Mouse (Mus musculus): ENCODE measurements at regions not wholly inside any gene's neighbourhood (a gene's known extent, or its start where the extent isn't known, plus 50 kb on each side); places are given as distances from the start of the nearest gene placed in this dataset.

DNA sequence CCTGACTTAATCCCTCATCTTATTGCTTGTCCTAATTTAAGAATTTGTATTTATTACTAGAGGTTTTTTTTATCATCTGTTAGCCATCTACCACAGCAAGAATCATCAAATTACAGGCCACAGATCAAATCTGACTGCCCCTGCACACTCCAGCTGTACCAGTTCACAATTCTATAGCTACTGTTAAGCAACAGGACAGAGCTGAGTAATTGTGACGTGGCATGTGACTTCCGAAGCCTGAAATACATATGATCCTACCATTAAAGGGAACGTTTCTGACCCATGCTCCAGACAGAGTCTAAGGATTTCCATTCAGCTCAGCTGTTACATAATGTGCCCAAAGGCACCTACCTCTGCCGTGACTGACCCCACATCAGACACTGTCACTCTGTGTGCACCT lies 74.0 kb upstream of the Mboat1 start:
- 56% methylated on average over 4 of the region's 4 CpGs for WGBS
- Histone ChIP-seq H3K36me3 (no peaks in the 10 kb centered on the region), H3K4me3 (no peak overlapping the region), H3K4me1 (no peaks in the 10 kb centered on the region), H3K9me3 (no peaks in the 10 kb centered on the region), H3K4me2 (no peak overlapping the region), H3K9ac (no peak overlapping the region), H3K27ac (no peak overlapping the region), H3K27me3 (no peaks in the 10 kb centered on the region)
- ATAC-seq (ENCODE audit: insufficient number of reproducible peaks, low FRiP score, low TSS enrichment, low read depth): no peak

DNA sequence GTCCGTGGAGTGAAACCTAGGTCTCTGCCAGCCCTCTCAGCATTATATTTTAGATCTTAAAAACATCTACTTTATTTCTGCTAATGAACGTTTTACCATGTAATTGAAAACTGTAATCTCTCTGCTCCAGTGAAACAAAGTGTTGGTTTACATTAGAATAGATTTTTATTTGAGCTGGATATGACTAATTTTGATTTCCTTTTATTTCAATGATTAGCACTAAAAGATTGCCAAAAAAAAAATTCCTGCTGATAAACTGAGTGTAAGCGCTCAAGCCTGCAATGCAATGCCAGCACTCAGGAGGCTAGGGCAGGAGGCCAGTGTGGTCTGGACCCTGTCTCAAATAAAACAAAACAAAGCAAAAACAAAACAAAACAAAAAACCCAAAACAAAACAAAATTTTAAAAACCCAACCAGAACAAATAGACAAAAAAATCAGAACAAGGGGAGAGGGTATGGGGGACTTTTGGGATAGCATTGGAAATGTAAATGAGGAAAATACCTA lies 69.3 kb upstream of the E2f3 start:
- H3K36me3 ChIP-seq: no peaks in the 10 kb centered on the region
- no peak overlapping the region for H3K9ac ChIP-seq
- H3K27ac ChIP-seq: no peak overlapping the region
- H3K9me3 ChIP-seq: no peaks in the 10 kb centered on the region
- WGBS: 74% methylated on average over 3 of the region's 3 CpGs
- no peak overlapping the region for H3K4me3 ChIP-seq
- no peak for ATAC-seq (ENCODE audit: insufficient number of reproducible peaks, low FRiP score, low TSS enrichment, low read depth)
- H3K27me3 ChIP-seq: no peaks in the 10 kb centered on the region
- no peaks in the 10 kb centered on the region for H3K4me1 ChIP-seq
- H3K4me2 ChIP-seq: no peak overlapping the region

DNA sequence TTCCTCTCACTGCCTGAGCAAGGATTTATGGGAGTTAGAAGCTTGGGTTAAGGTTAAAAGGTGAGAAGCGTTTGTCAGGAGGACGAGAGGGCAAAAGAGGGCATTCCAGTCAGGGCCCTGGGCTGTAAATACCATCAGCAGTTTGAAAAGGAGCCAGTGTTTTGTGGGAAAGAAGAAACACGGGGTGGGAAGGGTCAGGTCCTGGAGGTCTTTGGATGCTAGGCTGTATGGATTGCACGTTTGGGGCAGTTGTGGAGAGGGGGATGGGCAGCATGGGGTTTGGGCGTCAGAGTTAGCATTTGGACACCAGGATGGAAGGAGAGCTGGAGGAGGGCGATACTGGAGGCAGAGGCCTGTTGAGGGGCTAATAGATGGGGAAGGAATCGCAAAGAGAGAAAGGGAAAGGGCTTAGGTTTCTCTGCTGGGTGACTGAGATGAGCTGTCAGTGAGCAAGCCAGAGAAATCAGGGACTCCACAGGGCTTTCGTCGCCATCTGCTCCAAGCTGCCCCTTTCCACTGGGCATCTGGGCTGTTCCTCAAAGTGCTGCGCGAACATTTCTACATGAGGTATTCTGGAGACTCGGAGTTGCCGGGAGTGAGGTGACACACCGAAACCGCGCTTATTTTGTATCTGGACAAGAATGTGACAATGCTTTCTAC lies 66.2 kb upstream of the E2f3 start:
- Histone ChIP-seq H3K27ac (no peak overlapping the region), H3K4me2 (no peak overlapping the region)

DNA sequence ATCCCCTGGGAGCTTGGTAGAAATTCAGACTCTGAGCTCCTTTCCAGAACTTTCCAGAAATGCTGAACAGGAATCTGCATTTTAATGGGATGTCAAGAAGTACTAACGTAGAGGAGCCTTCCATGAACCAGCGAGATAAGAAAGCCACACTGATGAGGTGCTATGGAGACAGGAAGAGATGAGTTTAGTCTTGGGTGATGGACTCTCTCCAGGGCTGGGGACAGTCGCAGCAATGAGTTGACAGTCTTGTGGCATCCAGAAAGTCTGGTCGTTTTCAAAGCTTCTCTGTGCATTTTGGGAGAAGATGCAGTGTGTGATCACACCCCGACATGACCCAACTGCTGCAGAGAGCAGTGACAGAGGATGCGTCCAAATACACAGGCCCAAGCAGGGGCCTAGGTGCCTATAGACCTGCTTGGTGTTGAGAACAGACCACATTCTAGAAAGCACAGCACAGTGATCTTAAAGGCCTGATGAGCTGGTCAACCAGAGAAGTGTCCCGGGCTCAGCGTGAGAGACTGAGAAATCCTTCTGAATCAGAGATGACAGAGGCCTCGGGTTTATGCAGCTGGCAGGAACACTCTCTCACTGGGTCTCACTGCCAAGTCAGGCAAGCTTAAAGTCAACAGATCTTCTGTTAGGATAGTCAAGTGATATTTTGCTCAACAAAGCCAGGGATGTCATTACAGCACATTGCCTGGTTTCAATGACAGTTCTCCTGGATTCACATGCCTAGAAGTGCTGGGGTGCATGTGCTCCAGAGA lies 65.1 kb upstream of the E2f3 start:
- H3K27me3 ChIP-seq: no peaks in the 10 kb centered on the region
- H3K4me1 ChIP-seq: no peaks in the 10 kb centered on the region
- no peaks in the 10 kb centered on the region for H3K36me3 ChIP-seq
- H3K4me2 ChIP-seq: no peak overlapping the region
- 79% methylated on average over 9 of the region's 9 CpGs for WGBS
- no peak for ATAC-seq (ENCODE audit: insufficient number of reproducible peaks, low FRiP score, low TSS enrichment, low read depth)
- H3K9ac ChIP-seq: no peak overlapping the region
- no peak overlapping the region for H3K27ac ChIP-seq
- no peak overlapping the region for H3K4me3 ChIP-seq
- no peaks in the 10 kb centered on the region for H3K9me3 ChIP-seq

More for the DNA sequence above, 66.2 kb upstream of the E2f3 start:
- Histone ChIP-seq H3K4me3 (no peak overlapping the region), H3K9ac (no peak overlapping the region), H3K4me1 (no peaks in the 10 kb centered on the region), H3K9me3 (no peaks in the 10 kb centered on the region), H3K27me3 (no peaks in the 10 kb centered on the region), H3K36me3 (no peaks in the 10 kb centered on the region)
- ATAC-seq (ENCODE audit: insufficient number of reproducible peaks, low FRiP score, low TSS enrichment, low read depth): no peak
- 52% methylated on average over 16 of the region's 16 CpGs for WGBS

DNA sequence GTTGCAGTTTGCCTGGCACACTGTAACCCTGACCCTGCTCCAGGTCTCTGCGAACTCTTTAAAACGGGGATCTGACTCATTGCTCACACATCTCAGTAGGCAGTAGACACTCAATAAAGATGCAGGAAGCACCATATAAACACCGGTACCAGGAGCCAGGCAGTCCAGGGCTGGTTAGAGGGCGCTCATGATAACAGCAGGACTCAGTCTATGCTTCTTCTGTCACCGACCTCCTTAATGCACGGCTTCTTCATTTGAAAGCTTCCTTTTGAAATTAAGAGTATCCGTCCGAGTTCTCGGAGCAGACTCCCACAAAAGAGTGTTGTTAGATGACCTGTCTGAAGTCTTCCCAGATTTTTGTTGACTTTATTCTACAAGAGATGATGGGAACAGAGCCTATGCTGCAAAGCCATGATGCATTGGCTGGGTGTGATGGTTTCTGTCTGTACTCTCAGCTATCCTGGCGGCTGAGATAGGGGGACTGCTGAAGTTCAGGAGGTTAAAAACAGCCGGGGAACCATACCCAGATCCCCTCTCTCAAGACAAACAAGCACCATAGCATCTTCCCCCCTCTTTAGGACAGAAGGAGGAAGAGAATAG lies 62.5 kb upstream of the E2f3 start:
- Histone ChIP-seq H3K9me3 (no peaks in the 10 kb centered on the region), H3K36me3 (no peaks in the 10 kb centered on the region), H3K27me3 (no peaks in the 10 kb centered on the region), H3K4me3 (no peak overlapping the region), H3K4me1 (no peaks in the 10 kb centered on the region), H3K9ac (no peak overlapping the region), H3K4me2 (no peak overlapping the region), H3K27ac (no peak overlapping the region)
- 69% methylated on average over 11 of the region's 11 CpGs for WGBS
- ATAC-seq (ENCODE audit: insufficient number of reproducible peaks, low FRiP score, low TSS enrichment, low read depth): no peak

DNA sequence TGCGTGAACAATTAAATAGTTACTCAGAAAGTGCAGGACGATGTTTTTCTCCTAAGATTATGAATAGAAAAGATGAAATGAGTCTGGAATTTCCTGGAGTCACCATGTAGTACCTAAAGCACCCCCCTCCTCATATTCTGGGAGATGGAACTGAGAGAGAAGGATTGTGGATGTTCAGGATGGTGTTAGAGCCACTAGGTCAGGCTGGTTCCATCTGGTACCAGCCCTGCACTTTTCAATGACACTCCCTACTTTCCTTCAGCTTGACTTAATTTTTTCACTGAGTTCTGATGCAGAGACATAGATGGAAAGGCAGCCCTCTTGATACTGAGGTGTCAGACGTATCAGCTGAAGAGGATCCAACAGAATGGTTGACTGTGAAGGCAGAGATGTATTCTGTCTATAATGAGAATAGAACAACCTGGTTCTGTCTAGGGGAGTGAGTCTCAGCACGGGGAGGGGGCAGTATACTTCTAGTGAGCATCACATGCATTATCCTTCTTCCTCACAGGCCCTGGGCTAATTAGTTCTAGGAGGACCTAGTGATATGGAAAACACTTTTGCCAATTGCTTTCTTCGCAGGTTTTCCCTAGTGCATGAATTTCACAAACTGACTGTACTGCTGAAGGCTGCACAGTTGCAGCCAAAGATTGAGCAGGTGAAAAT lies 60.8 kb upstream of the E2f3 start:
- ATAC-seq (ENCODE audit: insufficient number of reproducible peaks, low FRiP score, low TSS enrichment, low read depth): no peak

DNA sequence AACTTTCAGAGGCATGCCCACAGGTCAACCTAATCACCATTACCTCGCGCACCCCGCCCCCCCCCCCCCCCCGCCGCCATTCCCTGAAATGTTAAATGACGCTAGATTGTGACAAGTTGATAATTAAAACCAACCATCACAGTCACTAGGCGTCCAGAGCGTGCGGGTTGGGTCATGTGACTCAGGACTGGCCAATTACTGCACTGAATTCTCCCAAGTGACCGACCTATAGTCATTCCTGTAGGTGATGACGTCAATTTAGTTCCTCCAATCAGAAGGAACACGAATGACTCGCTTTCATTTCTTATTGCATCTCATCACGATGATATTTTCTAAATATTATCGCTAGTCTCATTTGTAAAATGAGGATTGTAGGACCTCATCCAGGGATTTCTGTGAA lies 60.2 kb upstream of the E2f3 start:
- H3K9ac ChIP-seq: no peak overlapping the region
- no peaks in the 10 kb centered on the region for H3K9me3 ChIP-seq
- no peaks in the 10 kb centered on the region for H3K4me1 ChIP-seq
- H3K4me3 ChIP-seq: no peak overlapping the region
- no peak for ATAC-seq (ENCODE audit: insufficient number of reproducible peaks, low FRiP score, low TSS enrichment, low read depth)
- H3K27ac ChIP-seq: no peak overlapping the region
- no peaks in the 10 kb centered on the region for H3K36me3 ChIP-seq
- no peaks in the 10 kb centered on the region for H3K27me3 ChIP-seq
- 59% methylated on average over 15 of the region's 15 CpGs for WGBS
- no peak overlapping the region for H3K4me2 ChIP-seq

More for the DNA sequence above, 60.8 kb upstream of the E2f3 start:
- Histone ChIP-seq H3K4me1 (no peaks in the 10 kb centered on the region), H3K27me3 (no peaks in the 10 kb centered on the region), H3K4me3 (no peak overlapping the region), H3K9me3 (no peaks in the 10 kb centered on the region), H3K4me2 (no peak overlapping the region), H3K27ac (no peak overlapping the region), H3K9ac (no peak overlapping the region), H3K36me3 (no peaks in the 10 kb centered on the region)
- WGBS: 84% methylated on average over 5 of the region's 5 CpGs

DNA sequence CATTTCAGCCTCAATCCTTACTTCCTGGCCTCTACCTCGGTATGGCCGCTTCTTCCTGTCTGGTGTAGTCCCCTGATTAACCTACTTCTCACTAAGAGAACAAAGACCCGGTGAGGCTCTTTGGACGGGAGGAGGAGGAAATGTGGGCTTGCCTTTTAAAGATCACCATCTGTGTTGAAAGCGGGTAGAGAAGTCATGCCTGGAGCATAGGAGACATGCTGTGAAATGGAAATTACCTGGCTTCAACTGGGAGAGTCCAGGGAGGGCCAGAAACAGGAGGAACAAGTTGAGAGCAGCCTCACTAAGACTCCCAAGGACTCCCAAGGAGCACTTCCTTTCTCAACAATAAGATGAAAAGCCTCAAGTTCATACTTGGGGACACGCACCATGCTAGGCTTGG lies 59.4 kb upstream of the E2f3 start:
- no peak for ATAC-seq (ENCODE audit: insufficient number of reproducible peaks, low FRiP score, low TSS enrichment, low read depth)
- no peak overlapping the region for H3K9ac ChIP-seq
- no peak overlapping the region for H3K4me2 ChIP-seq
- H3K36me3 ChIP-seq: no peaks in the 10 kb centered on the region
- WGBS: 72% methylated on average over 6 of the region's 6 CpGs
- H3K9me3 ChIP-seq: no peaks in the 10 kb centered on the region
- no peak overlapping the region for H3K27ac ChIP-seq
- no peaks in the 10 kb centered on the region for H3K4me1 ChIP-seq
- no peak overlapping the region for H3K4me3 ChIP-seq
- no peaks in the 10 kb centered on the region for H3K27me3 ChIP-seq

DNA sequence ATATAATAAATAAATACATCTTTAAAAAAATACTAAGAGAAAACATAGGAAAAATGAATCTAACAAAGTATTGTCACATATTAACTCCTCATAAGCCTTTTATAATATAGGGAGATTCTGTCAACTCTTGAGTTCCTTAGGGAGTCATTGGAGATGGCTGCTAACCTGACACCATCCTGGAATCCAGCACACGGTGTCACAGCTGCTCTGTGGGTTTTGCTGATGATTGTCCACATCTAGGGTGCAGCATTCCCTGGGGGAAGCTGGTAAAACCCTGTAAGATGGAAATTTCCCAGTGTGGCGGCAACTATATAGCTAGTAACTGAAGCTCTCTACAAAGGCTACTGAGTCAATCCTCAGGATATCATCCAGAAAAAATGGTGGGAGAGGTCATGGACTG lies 58.9 kb upstream of the E2f3 start:
- Histone ChIP-seq H3K9ac (no peak overlapping the region), H3K9me3 (no peaks in the 10 kb centered on the region), H3K27me3 (no peaks in the 10 kb centered on the region), H3K27ac (no peak overlapping the region), H3K4me3 (no peak overlapping the region), H3K4me1 (no peaks in the 10 kb centered on the region), H3K4me2 (no peak overlapping the region), H3K36me3 (no peaks in the 10 kb centered on the region)
- 75% methylated on average over 2 of the region's 2 CpGs for WGBS
- no peak for ATAC-seq (ENCODE audit: insufficient number of reproducible peaks, low FRiP score, low TSS enrichment, low read depth)

DNA sequence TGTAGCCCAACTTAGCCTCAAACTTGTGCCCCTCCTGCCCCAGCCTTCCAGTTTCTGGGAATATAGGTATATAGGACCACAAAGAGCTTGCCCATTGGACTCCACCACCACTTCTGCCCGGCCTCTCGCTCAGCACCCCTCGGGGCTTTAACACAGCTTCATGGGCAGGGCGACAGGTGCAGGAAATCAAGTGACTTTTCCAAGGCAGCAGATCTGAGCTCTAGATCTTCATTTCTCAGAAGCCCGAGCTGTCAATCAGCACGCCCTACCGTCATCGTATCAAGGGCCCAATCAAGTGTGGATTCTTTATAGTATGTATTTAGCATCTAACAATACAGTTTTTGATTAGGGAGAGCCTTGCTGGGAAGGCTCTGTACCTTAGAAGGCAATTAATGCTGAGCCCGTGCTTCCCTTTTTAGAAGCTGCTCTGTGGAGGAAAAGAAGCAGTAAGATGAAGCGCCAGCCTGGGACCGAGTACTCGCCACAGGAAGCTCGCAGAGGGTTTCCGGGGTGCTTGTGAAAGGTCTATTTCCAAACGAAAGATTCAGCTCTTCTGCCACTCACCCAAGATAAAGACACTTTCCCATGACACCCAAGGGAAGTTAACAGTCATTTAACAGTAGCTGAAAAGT lies 56.9 kb upstream of the E2f3 start:
- Histone ChIP-seq H3K9ac (no peak overlapping the region), H3K4me2 (no peak overlapping the region), H3K27me3 (no peaks in the 10 kb centered on the region), H3K4me3 (no peak overlapping the region), H3K9me3 (no peaks in the 10 kb centered on the region), H3K36me3 (no peaks in the 10 kb centered on the region), H3K4me1 (no peaks in the 10 kb centered on the region), H3K27ac (no peak overlapping the region)
- ATAC-seq (ENCODE audit: insufficient number of reproducible peaks, low FRiP score, low TSS enrichment, low read depth): no peak
- 72% methylated on average over 15 of the region's 15 CpGs for WGBS

DNA sequence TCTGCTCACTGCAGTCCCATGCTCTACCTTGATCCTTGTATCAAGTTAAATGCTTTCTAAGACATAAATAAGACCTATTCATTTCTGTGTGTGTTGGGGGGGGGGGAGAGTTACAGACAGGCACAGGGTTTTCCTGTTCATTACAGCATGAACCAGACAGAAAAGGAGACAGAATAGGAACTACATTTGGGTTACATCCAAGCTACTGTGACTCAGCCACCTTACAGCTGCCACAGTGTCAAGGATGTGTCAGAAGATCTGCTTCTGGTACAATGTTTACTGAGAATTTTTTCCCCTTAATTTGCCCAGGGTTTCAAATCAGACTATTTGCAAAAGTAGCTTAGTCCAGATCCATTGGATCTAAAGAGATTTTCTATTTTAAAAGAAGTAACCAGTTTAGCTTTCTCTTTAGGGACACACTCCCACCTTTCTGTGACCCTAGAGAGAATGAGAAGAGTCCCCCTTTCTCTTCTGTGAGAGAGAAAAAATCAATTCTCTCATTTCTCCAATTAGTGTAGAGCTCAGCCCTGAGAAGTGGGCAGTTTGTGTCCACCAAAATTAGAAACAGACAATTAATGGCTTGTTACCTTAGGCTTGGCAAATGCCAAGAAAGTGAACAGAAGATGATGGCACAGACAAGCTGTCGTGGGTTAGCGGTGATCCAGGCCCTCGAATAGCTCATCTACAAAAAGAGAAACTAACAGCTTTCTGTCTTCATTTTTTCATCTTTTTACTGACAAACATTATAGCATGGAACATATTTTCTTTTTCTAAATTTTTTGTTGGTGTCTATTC lies 55.8 kb upstream of the E2f3 start:
- no peak overlapping the region for H3K9ac ChIP-seq
- WGBS: 82% methylated on average over 3 of the region's 3 CpGs

More for the DNA sequence above, 55.8 kb upstream of the E2f3 start:
- no peaks in the 10 kb centered on the region for H3K27me3 ChIP-seq
- ATAC-seq (ENCODE audit: insufficient number of reproducible peaks, low FRiP score, low TSS enrichment, low read depth): no peak
- no peak overlapping the region for H3K4me3 ChIP-seq
- no peak overlapping the region for H3K4me2 ChIP-seq
- H3K36me3 ChIP-seq: no peaks in the 10 kb centered on the region
- H3K4me1 ChIP-seq: no peaks in the 10 kb centered on the region
- H3K9me3 ChIP-seq: no peaks in the 10 kb centered on the region
- no peak overlapping the region for H3K27ac ChIP-seq
